Mouse (Mus musculus): Measurements from ENCODE around the gene Tubb3.

DNA sequence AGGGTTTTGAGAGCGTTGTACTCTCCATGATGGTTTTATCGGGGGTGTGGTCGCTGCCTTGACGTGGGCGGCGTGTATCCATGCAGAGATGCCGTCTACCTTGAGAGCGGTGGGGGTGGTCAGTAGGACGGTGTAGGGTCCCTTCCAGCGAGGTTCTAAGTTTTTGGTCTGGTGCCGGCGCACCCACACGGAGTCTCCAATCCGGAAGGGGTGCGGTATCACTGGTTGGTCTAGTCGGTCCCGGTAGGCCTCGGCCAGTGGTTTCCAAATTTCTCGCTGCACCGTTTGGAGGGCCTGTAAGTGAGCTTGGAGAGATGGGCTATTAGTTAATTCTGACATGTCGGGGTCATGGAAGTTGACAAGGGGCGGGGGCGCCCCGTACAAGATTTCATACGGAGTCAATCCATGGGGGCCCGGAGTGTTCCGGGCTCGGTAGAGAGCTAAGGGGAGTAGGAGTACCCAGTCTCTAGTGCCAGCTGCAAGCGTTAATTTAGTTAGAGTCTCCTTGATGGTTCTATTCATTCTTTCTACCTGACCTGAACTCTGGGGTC is 17.2 kb downstream of the Tubb3 start:
- TF ChIP-seq POLR2A (IDR thresholded peaks at IDR 0.05; ENCODE audit: low read depth, low read length) (no peak), CTCF (IDR thresholded peaks at IDR 0.05; ENCODE audit: borderline replicate concordance, insufficient read depth, low read length) (no peak)
